Mouse (Mus musculus) WW6 (cell line): Measurements from ENCODE around the gene Dnajc8.
A peak's percentile ranks its signal among the peaks of the same experiment; 100 is the strongest.
"Not testable (repeated sequence)": the region's sequence is repeated elsewhere in the genome, so short reads cannot be mapped to it uniquely, and the experiment has no call there.

Experiments
- DNase-seq: peaks from one replicate; pipeline ENCODE4 v3.0.0-alpha.2; 2013; ENCODE audit warnings: low read depth, low spot score

Gene Dnajc8

GRCm38 (mm10) chr4:132567361-132567779 is 32.0 kb downstream of the Dnajc8 start:
- no peak for DNase-seq

GRCm38 (mm10) chr4:132569115-132569514 is 33.8 kb downstream of the Dnajc8 start:
- peak; percentile 43 for DNase-seq

GRCm38 (mm10) chr4:132571190-132571589 is 35.8 kb downstream of the Dnajc8 start:
- DNase-seq = no peak

DNA sequence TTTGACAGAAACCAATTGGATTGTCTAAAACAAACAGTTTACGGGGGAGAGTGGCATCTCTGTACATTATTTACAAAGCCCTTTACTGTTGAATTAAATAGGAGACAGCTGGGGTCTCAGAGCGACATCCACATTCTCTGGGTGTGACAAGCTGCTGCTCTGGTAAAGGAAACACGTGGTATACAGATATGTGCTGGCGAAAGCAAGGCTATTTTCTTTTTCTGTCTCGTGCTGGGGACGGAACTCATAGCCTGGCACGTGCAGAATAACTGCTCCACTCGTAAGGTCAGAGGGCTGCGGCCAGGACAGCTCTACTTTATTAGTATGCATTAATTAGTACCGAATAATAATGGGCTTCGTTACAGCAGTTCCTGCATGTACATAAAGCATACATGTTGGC is 38.0 kb downstream of the Dnajc8 start:
- DNase-seq = no peak

- no peak for DNase-seq
Measured at GRCm38 (mm10) chr4:132574809-132575347, 39.5 kb downstream of the Dnajc8 start.

DNA sequence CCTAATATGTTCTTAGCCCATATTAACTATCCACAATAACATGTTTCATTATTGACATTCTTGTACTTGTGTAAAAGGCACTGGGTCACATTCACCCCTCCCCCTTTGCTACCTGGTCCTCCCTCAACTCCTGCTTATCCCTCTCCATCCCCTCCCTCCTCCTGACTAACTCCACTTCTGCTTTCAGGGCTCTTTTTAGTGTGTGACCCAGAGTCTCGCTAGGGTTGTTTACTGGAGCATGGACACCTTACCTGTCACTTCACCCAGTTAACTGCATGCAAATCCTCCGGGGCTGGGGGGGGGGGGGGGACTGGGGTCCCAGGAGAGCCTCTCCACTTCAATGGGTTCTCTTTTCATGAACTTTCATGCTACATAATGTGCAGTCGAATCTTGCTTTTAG is 48.4 kb downstream of the Dnajc8 start:
- no peak for DNase-seq

- DNase-seq = no peak
Measured at GRCm38 (mm10) chr4:132584975-132585374, 49.6 kb downstream of the Dnajc8 start.

DNA sequence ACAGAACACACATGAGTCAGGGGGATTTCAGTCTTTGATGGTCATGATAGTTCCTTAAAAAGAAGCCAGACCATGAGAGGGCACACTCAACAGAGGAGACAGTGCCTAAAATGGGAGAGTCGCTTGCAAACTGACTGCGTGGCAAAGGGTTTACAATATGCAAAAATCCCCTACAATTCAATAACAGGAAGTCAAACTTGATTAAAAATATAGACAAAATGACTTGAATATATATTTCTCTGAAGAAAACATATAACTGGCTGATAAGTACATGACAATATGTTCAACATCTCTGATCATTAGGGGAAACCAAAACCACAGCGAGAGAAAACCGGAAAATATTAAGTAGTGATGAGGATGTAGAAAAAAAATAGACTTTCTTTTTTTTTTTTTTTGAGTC is 50.9 kb downstream of the Dnajc8 start:
- no peak for DNase-seq

- no peak for DNase-seq
Measured at GRCm38 (mm10) chr4:132588512-132588911, 53.2 kb downstream of the Dnajc8 start.

DNA sequence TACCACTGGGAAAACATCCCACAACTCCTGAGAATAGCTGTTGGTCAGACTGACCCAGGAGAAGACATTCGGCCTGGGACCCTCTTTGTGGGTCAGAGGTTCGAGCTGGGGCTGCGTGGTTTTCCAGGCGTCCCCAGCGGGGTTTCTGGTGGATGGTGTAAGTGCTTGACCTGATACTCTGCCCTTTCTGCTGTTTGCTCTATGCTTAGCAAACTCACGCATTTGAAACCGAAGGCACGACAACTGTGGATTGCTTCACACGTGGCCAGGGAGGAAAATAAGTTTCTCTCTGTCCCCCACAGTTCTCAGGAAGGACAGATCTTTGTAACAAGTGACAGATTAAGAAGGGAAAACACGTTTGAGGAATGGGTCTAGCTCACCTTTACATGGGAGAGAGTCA is 55.3 kb downstream of the Dnajc8 start:
- no peak for DNase-seq

DNA sequence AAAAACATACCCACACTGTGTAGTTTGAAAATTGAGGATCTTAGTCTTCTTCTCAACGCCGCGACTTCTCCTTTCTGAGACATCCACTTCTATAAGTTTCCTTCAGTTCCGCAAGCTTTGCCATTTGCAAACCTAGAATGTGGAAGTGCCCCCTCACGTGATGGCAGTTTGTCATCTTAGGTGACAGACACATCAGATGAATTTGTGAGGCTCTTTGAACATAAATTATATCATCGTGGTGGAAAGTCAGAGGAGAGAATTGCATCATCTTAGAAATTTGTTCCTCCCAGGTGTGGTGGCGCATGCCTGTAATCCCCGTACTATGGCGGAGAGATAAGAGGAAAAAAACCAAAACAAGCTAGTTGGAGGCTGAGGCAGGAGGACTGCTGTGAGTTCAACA is 57.6 kb downstream of the Dnajc8 start:
- no peak for DNase-seq

DNA sequence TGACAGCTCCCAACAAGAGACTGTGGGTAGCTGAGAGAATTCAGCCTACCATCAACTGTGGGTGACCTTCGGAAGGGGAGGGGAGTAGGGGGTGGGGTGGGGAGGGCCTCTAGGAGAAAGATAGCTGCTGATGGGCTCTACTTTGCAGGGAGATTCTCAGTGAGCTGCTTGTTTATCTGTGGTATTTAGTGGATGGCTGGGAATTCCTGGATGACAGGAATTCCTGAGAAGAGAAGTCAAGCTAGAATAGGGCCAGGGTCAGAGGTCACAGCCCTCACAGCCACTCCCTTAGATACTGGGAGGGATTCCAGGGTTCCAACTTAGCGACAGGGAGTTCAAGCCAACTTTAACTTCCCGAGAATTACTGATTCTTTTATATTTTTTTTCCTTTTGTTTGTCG is 58.8 kb downstream of the Dnajc8 start:
- peak; percentile 26 for DNase-seq

- DNase-seq = no peak
Measured at GRCm38 (mm10) chr4:132598861-132599260, 63.5 kb downstream of the Dnajc8 start.

DNA sequence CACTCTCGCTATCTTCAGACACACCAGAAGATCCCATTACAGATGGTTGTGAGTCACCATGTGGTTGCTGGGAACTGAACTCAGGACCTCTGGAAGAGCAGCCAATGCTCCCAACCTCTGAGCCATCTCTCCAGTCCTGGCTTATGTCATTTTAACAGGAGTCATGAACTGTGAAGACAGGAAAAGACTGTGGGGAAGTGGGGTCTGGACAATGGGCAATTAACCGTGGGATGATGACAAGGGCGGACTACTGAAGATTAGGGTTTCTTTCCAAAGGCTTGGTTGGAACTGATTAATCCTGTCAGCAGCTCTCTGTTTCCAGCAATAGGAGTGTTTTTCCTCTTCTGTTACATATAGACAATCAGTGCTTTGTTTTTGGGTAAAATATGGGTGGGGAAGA is 64.4 kb downstream of the Dnajc8 start:
- DNase-seq = no peak

- no peak for DNase-seq
Measured at GRCm38 (mm10) chr4:132600465-132600864, 65.1 kb downstream of the Dnajc8 start.

DNA sequence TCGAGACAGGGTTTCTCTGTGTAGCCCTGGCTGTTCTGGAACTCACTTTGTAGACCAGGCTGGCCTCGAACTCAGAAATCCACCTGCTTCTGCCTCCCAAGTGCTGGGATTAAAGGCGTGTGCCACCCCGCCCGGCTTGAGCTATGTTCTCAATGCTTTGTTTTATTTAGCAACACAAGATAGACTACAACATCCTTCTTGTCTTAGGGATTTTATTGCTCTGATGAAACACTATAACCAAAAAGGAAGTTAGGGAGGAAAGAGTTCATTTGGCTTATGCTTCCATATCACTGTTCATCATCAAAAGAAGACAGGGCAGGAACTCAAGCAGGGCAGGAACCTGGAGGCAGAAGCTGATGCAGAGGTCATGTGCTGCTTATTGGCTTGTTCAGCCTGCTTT is 65.9 kb downstream of the Dnajc8 start:
- not testable (repeated sequence) for DNase-seq
